In the genomic region with DNA sequence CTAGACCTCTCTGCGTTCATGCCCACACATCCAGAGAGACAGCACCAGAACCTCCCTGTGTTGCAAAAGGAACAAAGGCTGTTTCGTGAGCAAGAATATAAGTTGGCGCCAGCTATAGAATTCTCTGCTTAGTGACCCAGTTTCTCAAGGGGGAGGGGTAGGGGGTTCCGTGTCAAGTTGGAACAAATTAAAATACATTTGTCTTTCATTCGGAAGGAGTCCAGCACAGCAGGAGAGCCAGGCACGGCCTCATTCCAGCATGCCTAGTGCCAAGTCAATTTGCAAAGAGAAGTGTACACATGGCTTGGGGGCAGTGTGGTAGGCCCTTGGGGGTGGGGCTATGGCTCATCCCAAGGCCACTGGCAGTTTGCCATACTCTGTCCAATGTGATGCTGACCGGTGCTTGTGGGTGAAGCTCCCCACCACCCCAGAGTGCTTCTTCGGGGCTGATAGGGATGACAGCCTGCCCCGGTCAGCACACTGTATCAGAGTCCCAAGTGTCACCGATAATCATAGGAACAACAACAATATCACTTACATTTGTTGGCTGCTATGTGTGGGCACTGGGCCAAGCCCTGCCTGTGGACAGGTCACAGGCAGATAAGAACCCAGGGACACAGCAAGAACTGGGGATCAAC, we compare ENCODE assay signal across 9 mouse cellular contexts. TPM values are rescaled to one million over a fixed set of nuclear protein-coding genes. Genes with fewer than 3 reads are reported as not detected.
DNase-seq lines count a peak whose midpoint lies in the region; ATAC-seq and TF ChIP-seq lines count a peak whose summit lies in the region.
"Had no signal": no experiment of that assay in that cellular context is flagged by ENCODE, and none has a peak within 500 bp of the region (broad histone marks: within the 10 kb centered on the region; RNA-seq: fewer than 3 reads in every experiment).

No protein-coding gene starts in this region.

- 61% methylated on average over 10 of the region's 10 CpGs for WGBS in limb, embryonic 14.5 days

- H3K79me2 ChIP-seq in MEL (ENCODE audit: control insufficient read depth, insufficient read depth, low read length, poor library complexity), result no peaks in the 10 kb centered on the region

- H3K27ac ChIP-seq in MEL (ENCODE audit: control insufficient read depth, low read depth, low read length), result no peak overlapping the region
- H3K27ac ChIP-seq in cortical plate, adult 2 months (ENCODE audit: insufficient read depth, low read length), result peak overlapping the region; percentile 52
- no peak overlapping the region for H3K27ac ChIP-seq in limb, embryonic 14.5 days (replicated peaks; ENCODE audit: low read depth, low read length)
- H3K27ac ChIP-seq: limb, embryonic 12.5 days; stomach, embryonic 15.5 days had no signal

- H3K4me2 ChIP-seq in limb, embryonic 14.5 days (replicated peaks; ENCODE audit: low read depth, low read length, severe bottlenecking), result no peak overlapping the region
- H3K4me2 ChIP-seq: limb, embryonic 12.5 days; stomach, embryonic 15.5 days had no signal

- no peaks in the 10 kb centered on the region for H3K4me1 ChIP-seq in MEL (ENCODE audit: control insufficient read depth in 1 of 2, insufficient read depth in 2 of 2, low read length in 2 of 2)
- H3K4me1 ChIP-seq in cortical plate, adult 2 months (ENCODE audit: control insufficient read depth, insufficient read depth, low read length), result peaks cover 11% of the 10 kb centered on the region
- peaks cover 3% of the 10 kb centered on the region; the same call in 1 of the 2 replicates for H3K4me1 ChIP-seq in limb, embryonic 14.5 days (ENCODE audit: control insufficient read depth, insufficient read depth, low read length)
- H3K4me1 ChIP-seq: limb, embryonic 12.5 days had no signal

- no peak for TF ChIP-seq RAD21 in MEL (IDR thresholded peaks at IDR 0.05; ENCODE audit: low read depth, low read length)

- H3K9ac ChIP-seq in MEL (ENCODE audit: control insufficient read depth, low read depth, low read length, poor library complexity, severe bottlenecking), result no peak overlapping the region
- no peak overlapping the region for H3K9ac ChIP-seq in limb, embryonic 14.5 days (ENCODE audit: low read depth, low read length, severe bottlenecking)
- H3K9ac ChIP-seq: limb, embryonic 12.5 days; stomach, embryonic 15.5 days had no signal

- TF ChIP-seq CTCF in MEL (IDR thresholded peaks at IDR 0.05 in 2 of 3, conservative IDR thresholded peaks at IDR 0.05 in 1 of 3; ENCODE audit: control insufficient read depth in 1 of 3, insufficient read depth in 1 of 3, low read depth in 2 of 3, low read length in 3 of 3, poor library complexity in 1 of 3, severe bottlenecking in 1 of 3), result no peak
- TF ChIP-seq CTCF in cortical plate, adult 2 months (IDR thresholded peaks at IDR 0.05; ENCODE audit: extremely low read depth, insufficient read depth, low read length), result no peak

- no peak for TF ChIP-seq EP300 in MEL (IDR thresholded peaks at IDR 0.05; ENCODE audit: low read depth in 1 of 2, low read length in 2 of 2)

- no peak overlapping the region for H3K4me3 ChIP-seq in MEL (ENCODE audit: control insufficient read depth in 1 of 2, insufficient read depth in 1 of 2, low read depth in 2 of 2, low read length in 2 of 2)
- no peak overlapping the region for H3K4me3 ChIP-seq in cortical plate, adult 2 months (ENCODE audit: insufficient read depth, low read length)
- no peak overlapping the region for H3K4me3 ChIP-seq in limb, embryonic 14.5 days (replicated peaks; ENCODE audit: low read length)
- H3K4me3 ChIP-seq: limb, embryonic 12.5 days; stomach, embryonic 15.5 days had no signal

- no peaks in the 10 kb centered on the region for H3K36me3 ChIP-seq in MEL (ENCODE audit: control insufficient read depth in 1 of 2, insufficient read depth in 2 of 2, low read length in 2 of 2)
- no peaks in the 10 kb centered on the region for H3K36me3 ChIP-seq in limb, embryonic 14.5 days (ENCODE audit: control insufficient read depth, insufficient read depth, low read length)
- H3K36me3 ChIP-seq: limb, embryonic 12.5 days; stomach, embryonic 15.5 days had no signal

- no peak for ATAC-seq in limb, embryonic 14.5 days (ENCODE audit: low FRiP score, low read depth)

- peak; percentile 38 for DNase-seq in MEL (ENCODE audit: low read depth, low spot score)
- DNase-seq in NIH3T3 (ENCODE audit: low read depth), result peak; percentile 81
- DNase-seq in heart, postnatal 4 days, result peak; percentile 58
- peak; percentile 44 for DNase-seq in limb, embryonic 14.5 days (ENCODE audit: low spot score)
- DNase-seq in testis, postnatal 10 days (ENCODE audit: low spot score), result peak; percentile 72
- no peak for DNase-seq in thymus, postnatal 10 days (ENCODE audit: low spot score in 2 of 2)

- H3K27me3 ChIP-seq in MEL (ENCODE audit: control insufficient read depth in 1 of 2, insufficient read depth in 2 of 2, low read length in 2 of 2), result no peaks in the 10 kb centered on the region
- H3K27me3 ChIP-seq in limb, embryonic 14.5 days (ENCODE audit: control insufficient read depth, insufficient read depth, low read length), result no peaks in the 10 kb centered on the region
- H3K27me3 ChIP-seq: limb, embryonic 12.5 days; stomach, embryonic 15.5 days had no signal

- H3K9me3 ChIP-seq in MEL (replicated peaks; ENCODE audit: insufficient read depth, low read length), result no peaks in the 10 kb centered on the region
- H3K9me3 ChIP-seq in limb, embryonic 14.5 days (ENCODE audit: control insufficient read depth, low read length), result no peaks in the 10 kb centered on the region
- H3K9me3 ChIP-seq: limb, embryonic 12.5 days; stomach, embryonic 15.5 days had no signal

- TF ChIP-seq POLR2A in MEL (IDR thresholded peaks at IDR 0.05; ENCODE audit: control insufficient read depth in 1 of 2, insufficient read depth in 1 of 2, low read depth in 1 of 2, low read length in 2 of 2, poor library complexity in 1 of 2), result no peak
- no peak for TF ChIP-seq POLR2A in cortical plate, adult 2 months (IDR thresholded peaks at IDR 0.05; ENCODE audit: extremely low read depth, insufficient read depth, low read length)
- TF ChIP-seq POLR2A in limb, embryonic 14.5 days (IDR thresholded peaks at IDR 0.05; ENCODE audit: borderline replicate concordance, extremely low read depth, insufficient read depth, insufficient read length), result no peak

TF ChIP-seq in MEL, 35 proteins besides CTCF, POLR2A, EP300 and RAD21:
- TF ChIP-seq NELFE (IDR thresholded peaks at IDR 0.05; ENCODE audit: low read depth, low read length), result no peak
- TF ChIP-seq GATA1 (IDR thresholded peaks at IDR 0.05; ENCODE audit: low read depth, low read length), result 0 out of 2 replicates have a peak, but pooled peaks have one; percentile 17
- TF ChIP-seq MAX (IDR thresholded peaks at IDR 0.05; ENCODE audit: low read length), result no peak
TF ChIP-seq in MEL: peak in this region for 1.

RNA-seq across cellular contexts. Expression of gene Ppp1r26, which starts 31.1 kb away (rescaled TPM):
- not detected in 2 replicates for total RNA-seq in MEL (2012; rRNA removed)
- not detected for polyA plus RNA-seq in MEL (2012; ENCODE audit: insufficient read depth in 1 of 2, insufficient read length in 2 of 2, low read depth in 1 of 2, low replicate concordance in 2 of 2, missing spikeins in 1 of 2)
- 15.3 and 15.7 TPM in 2 replicates for polyA plus RNA-seq in cortical plate, adult 2 months (2012; rRNA removed)
- 1 to 10 TPM; 6.9 to 7.4 TPM for total RNA-seq in heart, postnatal 4 days (2021)
- 12.9 and 13.5 TPM in 2 replicates for polyA plus RNA-seq in limb, embryonic 14.5 days (2012; rRNA removed)
- polyA plus RNA-seq in limb, embryonic 14.5 days (2014; fragmentation: Nextera tagmentation; extraction: Ambion mirVana), result 4.9 and 5.6 TPM in 2 replicates

RNA-seq across cellular contexts. Expression of gene 1700007K13Rik, which starts 50.6 kb away (rescaled TPM):
- not detected in 2 replicates for total RNA-seq in MEL (2012; rRNA removed)
- polyA plus RNA-seq in MEL (2012; ENCODE audit: insufficient read depth in 1 of 2, insufficient read length in 2 of 2, low read depth in 1 of 2, low replicate concordance in 2 of 2, missing spikeins in 1 of 2), result not detected
- polyA plus RNA-seq in cortical plate, adult 2 months (2012; rRNA removed), result 2.7 and 4.4 TPM in 2 replicates
- total RNA-seq in heart, postnatal 4 days (2021), result not detected
- polyA plus RNA-seq in limb, embryonic 14.5 days (2012; rRNA removed), result 0.60 and 0.63 TPM in 2 replicates
- polyA plus RNA-seq in limb, embryonic 14.5 days (2014; fragmentation: Nextera tagmentation; extraction: Ambion mirVana), result 0.55 and 1.1 TPM in 2 replicates

RNA-seq across cellular contexts. Expression of gene Mrps2, which starts 52.4 kb away (rescaled TPM):
- 26.5 and 30.5 TPM in 2 replicates for total RNA-seq in MEL (2012; rRNA removed)
- polyA plus RNA-seq in MEL (2012; ENCODE audit: insufficient read depth in 1 of 2, insufficient read length in 2 of 2, low read depth in 1 of 2, low replicate concordance in 2 of 2, missing spikeins in 1 of 2), result 10 to 100 TPM; 70.3 to 71.4 TPM
- 37.2 and 38.8 TPM in 2 replicates for polyA plus RNA-seq in cortical plate, adult 2 months (2012; rRNA removed)
- 10 to 100 TPM; 48.3 to 50.4 TPM for total RNA-seq in heart, postnatal 4 days (2021)
- 55.6 and 62.0 TPM in 2 replicates for polyA plus RNA-seq in limb, embryonic 14.5 days (2012; rRNA removed)
- 51.8 and 54.9 TPM in 2 replicates for polyA plus RNA-seq in limb, embryonic 14.5 days (2014; fragmentation: Nextera tagmentation; extraction: Ambion mirVana)

Comparison
In these comparisons a context has a peak if more than half of its experiments do, and no peak if none do; other contexts are left out.
1. DNase-seq: peak in MEL (single experiment), NIH3T3 (single experiment), heart, postnatal 4 days (single experiment), limb, embryonic 14.5 days (single experiment) and testis, postnatal 10 days (single experiment); none in thymus, postnatal 10 days (0 of 2).
2. RNA of gene Ppp1r26, which starts 31.1 kb away (polyA plus RNA-seq): 15.3 to 15.7 TPM in cortical plate, adult 2 months and 4.9 to 13.5 TPM in limb, embryonic 14.5 days; not detected in MEL; every median in the first group is over 4 times any median in the second.